Mouse (Mus musculus) heart, adult 2 months (tissue): ENCODE measurements around the gene Ubtd2.

Source experiments
- CTCF ChIP-seq: fragments of 200-600 bp; IDR thresholded peaks from 2 replicates; pipeline ENCODE4 v1.8.1; 2022; ENCODE audit warnings: antibody characterized with exemption, mild to moderate bottlenecking, moderate library complexity
- EP300 ChIP-seq: fragments of 200-500 bp; IDR thresholded peaks from 2 replicates; pipeline ENCODE4 v1.6.1; 2011; ENCODE audit warnings: low read depth, low read length, control low read depth; ENCODE audit not compliant: insufficient read depth
- POLR2A ChIP-seq: fragments of 200-500 bp; IDR thresholded peaks from 2 replicates; pipeline ENCODE4 v1.6.1; 2011; ENCODE audit warnings: mild to moderate bottlenecking, low read depth, low read length, control low read depth; ENCODE audit not compliant: insufficient read depth

GRCm38 (mm10) chr11:32510930-32511329, 55.8 kb downstream of the Ubtd2 start:
- TF ChIP-seq POLR2A (no peak), EP300 (no peak), CTCF (peak; percentile 34)
